Mouse (Mus musculus) kidney, postnatal 14 days (tissue): Measurements from ENCODE around the gene Tmem89.

Experiments used
- DNase-seq: peaks from one replicate; pipeline ENCODE4 v3.0.0; 2022; ENCODE audit warnings: mixed read lengths

The Tmem89 gene

DNA sequence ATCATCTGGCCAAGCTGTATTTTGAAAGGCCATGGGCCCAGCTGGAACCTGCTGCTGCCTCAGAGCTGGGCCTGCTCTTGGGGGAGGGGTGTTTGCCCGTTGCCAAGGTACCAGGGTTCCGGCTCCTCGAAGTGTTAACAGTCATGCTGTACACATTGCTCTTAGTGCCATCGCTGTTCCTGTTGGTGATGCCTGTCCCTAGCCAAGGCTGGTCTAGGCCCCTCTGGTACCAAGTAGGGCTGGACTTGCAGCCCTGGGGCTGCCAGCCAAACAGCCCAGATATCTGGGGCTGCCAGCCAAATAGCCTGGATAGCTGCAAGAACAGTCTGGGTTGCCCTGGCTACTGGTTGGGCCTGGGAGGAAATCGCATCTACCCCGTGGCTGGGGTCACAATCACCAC is at the start of gene Tmem89:
Gene Tmem89 (plus strand): TSS at position 129 of the 400 bp plus-strand sequence.
- no peak for DNase-seq

GRCm38 (mm10) chr9:108912308-108912707 is 2.1 kb upstream of the Tmem89 start:
- no peak for DNase-seq

DNA sequence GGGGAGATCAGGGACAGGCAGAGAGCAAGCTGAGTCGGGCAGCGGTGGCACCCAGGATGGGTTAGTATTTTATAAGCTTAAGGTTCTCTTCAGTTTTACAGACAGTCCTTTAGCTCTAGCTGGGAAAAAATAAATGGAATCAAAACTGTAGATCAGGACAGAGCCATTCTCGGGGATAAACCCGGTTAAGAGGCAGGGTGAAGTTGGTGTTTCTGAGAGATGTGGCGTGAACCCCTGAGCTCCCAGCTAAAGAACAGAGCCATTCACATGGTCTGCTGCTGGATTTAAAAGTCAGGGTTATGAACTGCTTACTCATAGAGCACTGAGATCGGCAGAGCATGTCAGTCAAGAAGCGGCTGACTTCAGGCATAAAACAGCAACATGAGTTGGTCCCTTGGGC is 1.3 kb upstream of the Tmem89 start:
- DNase-seq, result no peak

DNA sequence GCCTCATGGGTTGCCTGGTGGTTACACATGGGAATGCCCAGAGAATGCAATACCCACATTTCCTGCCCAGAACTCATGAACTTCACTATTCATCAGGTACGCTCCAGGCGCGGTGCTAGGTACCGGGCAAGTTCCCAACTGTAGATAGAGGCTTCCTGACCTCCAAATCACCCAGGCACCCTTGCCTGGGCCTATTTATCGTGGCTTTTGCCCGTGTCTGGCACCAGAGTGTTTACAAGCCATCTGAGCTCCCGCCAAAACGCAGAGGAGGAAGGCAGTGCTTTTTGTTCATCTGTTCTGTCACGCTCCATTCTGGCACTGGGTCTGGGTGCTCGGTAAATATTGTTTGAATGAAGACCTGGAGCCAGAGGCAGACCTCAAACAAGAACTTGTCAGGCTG is 798 bp upstream of the Tmem89 start:
- DNase-seq, result no peak

GRCm38 (mm10) chr9:108925897-108926296 is 11.5 kb downstream of the Tmem89 start:
- DNase-seq, result peak; percentile 67

GRCm38 (mm10) chr9:108928424-108928823 is 14.0 kb downstream of the Tmem89 start:
- DNase-seq, result no peak

- DNase-seq, result no peak
Observed at GRCm38 (mm10) chr9:108935991-108936390, 21.6 kb downstream of the Tmem89 start.

DNA sequence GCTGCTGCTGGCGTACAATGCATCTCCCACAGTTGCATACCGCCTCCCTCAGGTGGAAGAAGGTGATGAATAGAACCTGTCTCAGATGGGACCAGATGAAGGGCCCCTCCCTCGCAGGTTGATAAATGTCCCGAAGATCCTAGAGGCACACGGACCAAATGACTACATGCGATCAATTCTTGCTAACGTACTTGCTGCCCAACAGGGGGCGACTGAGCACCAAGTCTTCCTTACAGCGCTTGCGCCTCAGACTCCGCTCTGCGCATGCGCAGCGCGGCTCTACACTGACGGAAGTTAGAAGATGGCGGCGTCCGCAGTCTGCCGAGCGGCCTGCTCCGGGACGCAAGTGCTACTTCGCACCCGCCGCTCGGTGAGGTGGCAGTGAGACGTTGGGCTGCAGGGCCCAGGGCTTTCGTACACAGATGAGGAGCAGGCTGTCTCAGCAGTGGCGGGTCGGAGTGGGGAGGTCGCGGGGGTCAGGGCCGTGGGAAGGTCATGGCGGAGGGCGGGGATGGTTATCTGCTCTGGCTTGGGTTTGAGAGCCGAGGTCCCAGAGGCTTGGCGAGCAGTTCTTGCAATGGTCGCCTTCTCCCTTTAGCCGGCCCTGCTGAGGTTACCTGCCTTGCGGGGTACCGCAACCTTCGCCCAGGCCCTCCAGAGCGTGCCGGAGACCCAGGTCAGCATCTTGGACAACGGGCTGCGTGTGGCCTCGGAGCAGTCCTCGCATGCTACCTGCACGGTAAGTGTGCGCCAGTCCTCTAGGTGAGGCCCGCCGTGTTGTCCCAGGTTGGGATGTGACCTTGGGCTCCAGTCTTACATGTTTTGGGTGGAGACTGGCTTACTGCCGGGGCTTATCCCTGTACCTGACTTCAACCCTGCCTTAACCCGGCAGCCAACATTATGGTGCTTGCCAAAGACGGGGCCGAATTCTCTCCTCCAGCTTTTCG is 22.3 kb downstream of the Tmem89 start, which contains the start of gene Uqcrc1:
Gene Uqcrc1 (plus strand): TSS at position 216 of the 947 bp plus-strand sequence.
- peak; percentile 97 for DNase-seq

DNA sequence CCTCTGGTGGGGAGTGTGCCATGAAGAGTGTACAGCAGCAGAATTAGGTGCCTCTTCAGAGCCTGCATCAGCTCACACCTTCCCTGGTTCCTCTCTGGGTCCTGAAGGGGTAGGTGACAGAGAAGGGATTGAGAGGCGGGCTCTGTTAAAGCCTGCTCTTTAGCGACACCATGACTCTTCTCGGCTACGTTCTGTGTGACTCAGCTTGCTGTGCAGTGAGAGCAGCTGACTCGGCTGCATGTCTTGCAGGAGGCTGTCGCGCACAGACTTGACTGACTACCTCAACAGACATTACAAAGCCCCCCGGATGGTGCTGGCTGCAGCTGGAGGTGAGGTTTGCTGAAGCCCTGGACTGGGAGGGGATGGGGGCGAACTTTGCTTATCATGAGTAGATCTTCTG is 30.7 kb downstream of the Tmem89 start:
- DNase-seq, result no peak

- DNase-seq, result no peak
Observed at GRCm38 (mm10) chr9:108945608-108946007, 31.2 kb downstream of the Tmem89 start.

- DNase-seq, result peak; percentile 67
Observed at GRCm38 (mm10) chr9:108949231-108949966, 35.0 kb downstream of the Tmem89 start.

DNA sequence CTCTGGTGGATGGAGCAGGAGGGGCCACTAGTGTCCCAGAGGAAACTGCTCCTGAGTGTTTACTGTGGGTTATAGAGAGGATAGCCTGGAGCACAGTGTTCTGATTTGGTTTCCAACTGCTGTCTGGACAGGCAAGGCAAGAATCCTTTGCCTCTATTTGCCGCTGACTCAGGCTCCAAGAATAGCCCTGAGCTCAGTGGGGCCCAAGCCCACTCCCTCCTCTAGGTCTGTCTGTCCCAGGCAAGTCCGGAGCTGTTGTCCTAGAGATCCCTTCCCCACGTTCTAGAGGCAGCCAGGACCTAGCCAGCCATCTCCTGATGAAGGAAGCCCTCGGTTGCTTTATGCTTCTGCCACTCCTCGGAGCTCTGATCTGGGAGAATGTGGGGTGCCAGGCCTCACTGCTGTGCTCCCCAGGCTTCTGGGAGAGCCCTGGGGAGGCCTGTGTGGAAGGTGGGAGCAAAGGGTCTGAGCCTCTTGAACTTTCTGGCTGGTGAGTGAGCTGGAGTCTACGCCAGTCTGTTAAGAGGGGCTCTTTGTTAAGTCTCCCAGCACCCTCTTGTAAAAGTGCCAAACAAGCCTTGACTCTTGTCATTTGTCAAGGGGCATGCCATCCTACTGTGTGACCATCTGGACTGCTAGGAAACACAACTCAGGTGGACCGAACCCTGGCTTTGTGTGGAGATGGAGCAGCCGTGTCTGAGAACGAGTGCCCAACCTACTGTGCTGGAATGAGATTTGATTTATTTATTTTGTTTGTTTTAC is 35.7 kb downstream of the Tmem89 start:
- no peak for DNase-seq

DNA sequence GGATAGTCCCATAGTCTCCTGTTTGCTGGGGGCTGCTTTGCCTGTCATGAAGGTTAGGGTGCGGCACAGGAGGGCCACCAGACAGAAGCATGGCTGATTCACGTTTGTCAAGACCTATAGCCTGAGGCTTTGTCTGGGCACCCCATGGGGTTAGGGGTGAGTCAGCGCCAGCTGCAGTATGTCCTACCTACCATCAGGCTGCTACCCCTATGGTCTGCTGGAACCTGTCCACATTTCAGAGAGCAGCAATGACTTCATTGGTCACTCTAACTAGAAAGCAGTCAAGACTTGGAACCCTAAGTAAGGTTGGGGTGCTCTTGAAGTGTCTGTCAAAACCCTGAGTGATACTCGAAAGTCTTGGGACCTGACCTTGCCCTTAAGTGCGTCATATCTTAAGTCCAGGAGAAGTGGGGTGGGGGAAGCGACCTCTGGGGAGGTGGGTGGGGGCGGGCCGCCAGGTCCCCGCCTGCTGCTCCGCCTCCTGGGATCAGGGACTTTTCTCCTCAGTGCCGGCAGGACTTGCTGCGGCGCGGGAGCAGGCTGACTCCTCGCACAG is 38.7 kb downstream of the Tmem89 start, which contains the start of gene Col7a1:
Gene Col7a1 (plus strand): TSS at position 506 of the 556 bp plus-strand sequence.
- no peak for DNase-seq

DNA sequence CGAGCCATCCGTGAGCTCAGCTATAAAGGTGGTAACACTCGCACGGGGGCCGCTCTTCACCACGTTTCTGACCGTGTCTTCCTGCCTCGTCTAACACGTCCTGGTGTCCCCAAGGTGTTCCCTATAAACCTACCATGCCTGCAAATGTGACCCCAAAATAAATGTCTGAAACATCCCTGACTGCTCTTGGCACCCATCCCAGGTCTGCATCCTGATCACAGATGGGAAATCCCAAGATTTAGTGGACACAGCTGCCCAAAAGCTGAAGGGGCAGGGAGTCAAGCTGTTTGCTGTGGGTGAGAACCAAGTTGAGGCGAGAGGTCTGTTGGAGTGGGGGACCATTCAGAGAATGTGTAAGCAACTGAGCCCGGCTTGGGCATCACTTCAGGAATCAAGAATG is 40.8 kb downstream of the Tmem89 start:
- DNase-seq, result no peak

GRCm38 (mm10) chr9:108955846-108956245 is 41.4 kb downstream of the Tmem89 start:
- no peak for DNase-seq

- no peak for DNase-seq
Observed at GRCm38 (mm10) chr9:108963577-108963976, 49.2 kb downstream of the Tmem89 start.

DNA sequence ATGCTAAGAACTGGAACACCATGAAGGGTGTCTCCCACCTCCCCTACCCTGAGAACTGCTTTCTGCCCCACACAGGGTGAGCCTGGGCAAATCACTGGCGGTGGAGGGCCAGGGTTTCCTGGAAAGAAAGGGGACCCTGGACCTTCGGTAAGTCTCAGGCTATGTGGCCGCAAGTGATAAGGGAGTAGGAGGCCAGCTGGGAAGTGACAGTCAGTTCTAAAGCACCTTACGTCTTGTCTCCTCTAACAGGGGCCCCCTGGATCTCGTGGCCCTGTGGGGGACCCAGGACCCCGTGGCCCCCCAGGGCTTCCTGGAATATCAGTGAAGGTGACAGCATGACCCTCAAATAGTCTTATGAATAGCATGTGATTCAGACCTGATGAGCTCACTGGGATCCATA is 49.9 kb downstream of the Tmem89 start:
- no peak for DNase-seq
